Mouse (Mus musculus) ES-Bruce4 (cell line): Measurements from ENCODE around the gene Hdgfl2. TPM values are rescaled to one million over a fixed set of nuclear protein-coding genes. Genes with fewer than 3 reads are reported as not detected.
A peak's percentile ranks its signal among the peaks of the same experiment; 100 is the strongest.

ENCODE experiments used
- H3K27ac ChIP-seq: 2 replicates; pipeline ENCODE4 v1.5.1; 2012; ENCODE audit warnings: low read length, inconsistent platforms; ENCODE audit not compliant: insufficient read depth
- H3K27me3 ChIP-seq: 2 replicates; pipeline ENCODE4 v1.6.1; 2012; ENCODE audit warnings: mild to moderate bottlenecking, low read length, inconsistent platforms; ENCODE audit not compliant: control insufficient read depth, poor library complexity, insufficient read depth, severe bottlenecking
- H3K36me3 ChIP-seq: 2 replicates; pipeline ENCODE4 v1.6.1; 2012; ENCODE audit warnings: inconsistent platforms, mild to moderate bottlenecking, low read length, moderate library complexity; ENCODE audit not compliant: control insufficient read depth, poor library complexity, insufficient read depth, severe bottlenecking
- H3K4me1 ChIP-seq: one replicate; pipeline ENCODE4 v1.8.1; 2011; ENCODE audit warnings: low read length; ENCODE audit not compliant: control insufficient read depth, insufficient read depth
- H3K4me3 ChIP-seq: 2 replicates; pipeline ENCODE4 v1.5.1; 2011; ENCODE audit warnings: low read depth, mild to moderate bottlenecking, low read length
- H3K9ac ChIP-seq: 2 replicates; pipeline ENCODE4 v1.6.1; 2012; ENCODE audit warnings: low read depth, mild to moderate bottlenecking, inconsistent platforms; ENCODE audit not compliant: poor library complexity, severe bottlenecking
- H3K9me3 ChIP-seq: replicated peaks from 2 replicates; pipeline ENCODE4 v1.6.1; 2012; ENCODE audit warnings: mild to moderate bottlenecking, low read length, inconsistent platforms; ENCODE audit not compliant: control insufficient read depth, poor library complexity, insufficient read depth, severe bottlenecking
- CTCF ChIP-seq: IDR thresholded peaks from one replicate; pipeline ENCODE4 v1.8.1; 2011; ENCODE audit warnings: low read depth, low read length
- EP300 ChIP-seq: IDR thresholded peaks from 2 replicates; pipeline ENCODE4 v1.6.1; 2011; ENCODE audit warnings: low read depth, low read length; ENCODE audit not compliant: insufficient read depth
- POLR2A ChIP-seq: IDR thresholded peaks from one replicate; pipeline ENCODE4 v1.8.1; 2011; ENCODE audit warnings: low read length; ENCODE audit not compliant: insufficient read depth
- polyA plus RNA-seq: library from polyadenylated mRNA; stranded (reverse); fragments of >200 nt; gene quantifications from 2 replicates; pipeline ENCODE4 v1.2.4, GENCODE M21; 2011; ENCODE audit warnings: low read depth; ENCODE audit not compliant: missing spikeins, insufficient read depth, insufficient read length

The Hdgfl2 gene
- polyA plus RNA-seq, 1 experiment: 77.5 TPM

- H3K4me3 ChIP-seq: peak overlapping the region; percentile 87
- H3K36me3 ChIP-seq: peaks cover 19% of the 10 kb centered on the region
- peak overlapping the region; percentile 83 for H3K9ac ChIP-seq
- H3K27ac ChIP-seq: no peak overlapping the region
- no peak for TF ChIP-seq CTCF
- no peak for TF ChIP-seq EP300
- TF ChIP-seq POLR2A: no peak
- no peaks in the 10 kb centered on the region for H3K4me1 ChIP-seq
- no peaks in the 10 kb centered on the region for H3K27me3 ChIP-seq
- H3K9me3 ChIP-seq: no peaks in the 10 kb centered on the region
Measured at GRCm38 (mm10) chr17:56079921-56080320, 487 bp downstream of the Hdgfl2 start.

- TF ChIP-seq CTCF: no peak
- TF ChIP-seq POLR2A: peak; percentile 46
- Histone ChIP-seq H3K9me3 (no peaks in the 10 kb centered on the region), H3K27ac (peak overlapping the region; percentile 5; the same call in 1 of the 2 replicates), H3K27me3 (no peaks in the 10 kb centered on the region), H3K9ac (peak overlapping the region; percentile 83), H3K36me3 (peaks cover 21% of the 10 kb centered on the region), H3K4me1 (no peaks in the 10 kb centered on the region), H3K4me3 (peak overlapping the region; percentile 87)
Measured at GRCm38 (mm10) chr17:56080781-56081585, 1.5 kb downstream of the Hdgfl2 start.

GRCm38 (mm10) chr17:56092312-56092711, 12.9 kb downstream of the Hdgfl2 start:
- TF ChIP-seq CTCF: no peak
- no peak for TF ChIP-seq POLR2A
- no peak for TF ChIP-seq EP300
- Histone ChIP-seq H3K9me3 (no peaks in the 10 kb centered on the region), H3K36me3 (peaks cover 20% of the 10 kb centered on the region), H3K9ac (no peak overlapping the region), H3K27ac (no peak overlapping the region), H3K4me3 (no peak overlapping the region), H3K27me3 (no peaks in the 10 kb centered on the region), H3K4me1 (no peaks in the 10 kb centered on the region)

- Histone ChIP-seq H3K9ac (no peak overlapping the region), H3K9me3 (no peaks in the 10 kb centered on the region), H3K27me3 (no peaks in the 10 kb centered on the region), H3K4me1 (no peaks in the 10 kb centered on the region), H3K4me3 (no peak overlapping the region), H3K36me3 (peaks cover 20% of the 10 kb centered on the region), H3K27ac (no peak overlapping the region)
- no peak for TF ChIP-seq EP300
- TF ChIP-seq CTCF: no peak
- no peak for TF ChIP-seq POLR2A
Measured at GRCm38 (mm10) chr17:56092794-56093193, 13.4 kb downstream of the Hdgfl2 start.

GRCm38 (mm10) chr17:56096883-56097282, 17.4 kb downstream of the Hdgfl2 start:
- TF ChIP-seq EP300: no peak
- no peak overlapping the region for H3K9ac ChIP-seq
- no peak overlapping the region for H3K27ac ChIP-seq
- H3K9me3 ChIP-seq: no peaks in the 10 kb centered on the region
- H3K27me3 ChIP-seq: no peaks in the 10 kb centered on the region
- H3K36me3 ChIP-seq: peaks cover 42% of the 10 kb centered on the region
- no peak overlapping the region for H3K4me3 ChIP-seq
- H3K4me1 ChIP-seq: no peaks in the 10 kb centered on the region

- Histone ChIP-seq H3K27ac (no peak overlapping the region), H3K27me3 (no peaks in the 10 kb centered on the region), H3K4me3 (no peak overlapping the region), H3K9ac (no peak overlapping the region), H3K36me3 (peaks cover 41% of the 10 kb centered on the region), H3K4me1 (no peaks in the 10 kb centered on the region), H3K9me3 (no peaks in the 10 kb centered on the region)
- TF ChIP-seq POLR2A (no peak), CTCF (no peak), EP300 (no peak)
Measured at GRCm38 (mm10) chr17:56098180-56098579, 18.7 kb downstream of the Hdgfl2 start.
